Mouse (Mus musculus) lung, postnatal 0 days (tissue): ENCODE measurements around the gene Jazf1.

Experiments
- CTCF ChIP-seq: IDR thresholded peaks from 2 replicates; pipeline ENCODE4 v1.5.1; 2016; ENCODE audit warnings: antibody characterized with exemption, mild to moderate bottlenecking
- EP300 ChIP-seq: IDR thresholded peaks from 2 replicates; pipeline ENCODE4 v1.6.1; 2016; ENCODE audit warnings: antibody characterized with exemption, mild to moderate bottlenecking, control low read depth

DNA sequence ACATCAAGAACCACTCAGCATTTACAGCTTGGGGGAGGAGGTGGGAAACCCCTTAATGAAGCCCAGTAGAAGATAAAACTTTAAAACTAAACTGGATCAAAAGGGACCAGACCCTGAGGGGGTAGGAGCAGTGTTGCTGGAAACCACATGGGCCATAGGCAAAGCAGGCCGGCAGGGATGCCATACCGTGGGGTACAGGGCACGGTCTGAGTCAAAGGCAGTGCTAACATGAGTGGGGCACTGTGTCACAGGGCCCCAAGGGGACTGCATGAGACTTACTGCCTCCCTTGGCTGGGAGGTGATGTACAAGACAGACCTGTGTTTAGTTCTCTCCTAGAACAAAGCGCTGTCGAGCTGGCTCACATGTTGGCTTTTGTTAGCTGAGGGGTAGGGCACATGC lies 288.9 kb downstream of the Jazf1 start:
- TF ChIP-seq CTCF = no peak
- TF ChIP-seq EP300 = no peak
